Mouse (Mus musculus) megakaryocyte, embryonic 14.5 days (primary cell): ENCODE measurements around the gene Bdh1.

Source experiments
- FLI1 ChIP-seq: IDR thresholded peaks from 2 replicates; pipeline ENCODE4 v1.6.1; 2012; ENCODE audit warnings: low read length, inconsistent platforms, mixed read lengths
- GATA1 ChIP-seq: IDR thresholded peaks from 3 replicates; pipeline ENCODE4 v1.6.1; 2012; ENCODE audit warnings: mixed read lengths, low read length, inconsistent platforms, borderline replicate concordance

GRCm38 (mm10) chr16:31487266-31487665 is 65.2 kb downstream of the Bdh1 start:
- no peak for TF ChIP-seq GATA1
- no peak for TF ChIP-seq FLI1
